Mouse (Mus musculus) midbrain, postnatal 0 days (tissue): ENCODE data around the gene Amotl2. TPM values are rescaled to one million over a fixed set of nuclear protein-coding genes. Genes with fewer than 3 reads are reported as not detected.

Experiments used
- ATAC-seq: fragments of 200-750 bp; cut with Nextera tagmentation; 2 replicates; pipeline ENCODE4 v1.8.0; 2017; ENCODE audit warnings: moderate number of reproducible peaks, mild to moderate bottlenecking, moderate TSS enrichment, moderate library complexity; ENCODE audit not compliant: low FRiP score
- DNase-seq: peaks from one replicate; pipeline ENCODE4 v3.0.0-alpha.2; 2015; ENCODE audit warnings: low spot score
- H3K27ac ChIP-seq: fragments of 300-500 bp; sonication (generic); 2 replicates; pipeline ENCODE4 v1.5.1; 2014; ENCODE audit warnings: low read depth, mild to moderate bottlenecking, low read length, mixed read lengths
- H3K27me3 ChIP-seq: fragments of 300-500 bp; sonication (generic); 2 replicates; pipeline ENCODE4 v1.6.1; 2014; ENCODE audit warnings: low read length, control low read depth, mixed read lengths; ENCODE audit not compliant: insufficient read depth
- H3K36me3 ChIP-seq: fragments of 300-500 bp; sonication (generic); 2 replicates; pipeline ENCODE4 v1.6.1; 2014; ENCODE audit warnings: low read length, control low read depth, mixed read lengths; ENCODE audit not compliant: insufficient read depth
- H3K4me1 ChIP-seq: fragments of 300-500 bp; sonication (generic); 2 replicates; pipeline ENCODE4 v1.6.1; 2014; ENCODE audit warnings: mild to moderate bottlenecking, control low read depth, antibody characterized with exemption, low read length, mixed read lengths; ENCODE audit not compliant: insufficient read depth
- H3K4me2 ChIP-seq: fragments of 300-500 bp; sonication (generic); 2 replicates; pipeline ENCODE4 v1.6.1; 2014; ENCODE audit warnings: low read depth, mild to moderate bottlenecking, low read length, mixed read lengths; ENCODE audit not compliant: poor library complexity, severe bottlenecking
- H3K4me3 ChIP-seq: fragments of 300-500 bp; sonication (generic); 2 replicates; pipeline ENCODE4 v1.5.1; 2014; ENCODE audit warnings: low read depth, mild to moderate bottlenecking, low read length, moderate library complexity
- H3K9ac ChIP-seq: fragments of 300-500 bp; sonication (generic); replicated peaks from 2 replicates; pipeline ENCODE4 v1.6.1; 2014; ENCODE audit warnings: mild to moderate bottlenecking, low read length, moderate library complexity, mixed read lengths; ENCODE audit not compliant: poor library complexity, severe bottlenecking
- H3K9me3 ChIP-seq: fragments of 300-500 bp; sonication (generic); 2 replicates; pipeline ENCODE4 v1.6.1; 2016; ENCODE audit warnings: low read length, control low read depth
- CTCF ChIP-seq: IDR thresholded peaks from 2 replicates; pipeline ENCODE4 v1.5.1; 2016; ENCODE audit warnings: antibody characterized with exemption, mild to moderate bottlenecking
- WGBS: fragments of 180-500 bp; shearing (Covaris S2); extraction: QIAGEN DNeasy Blood & Tissue Kit; methylation state at CpG from one replicate; pipeline ENCODE4 v1.1.7; 2014; 5-methylcytosine and 5-hydroxymethylcytosine counted together
- polyA plus RNA-seq: library from polyadenylated mRNA; unstranded; fragments of >200 nt; fragmentation: Nextera tagmentation; extraction: Ambion mirVana; gene quantifications from 2 replicates; pipeline ENCODE4 v1.2.1, GENCODE M21; 2015
- total RNA-seq: library from RNA; depleted of rRNA; stranded (reverse); fragments of >200 nt; gene quantifications from 2 replicates; pipeline ENCODE4 v1.2.3, GENCODE M21; 2014

The Amotl2 gene
- total and polyA plus RNA-seq, 2 experiments from 2014 or later, result 31.5 to 125 TPM

DNA sequence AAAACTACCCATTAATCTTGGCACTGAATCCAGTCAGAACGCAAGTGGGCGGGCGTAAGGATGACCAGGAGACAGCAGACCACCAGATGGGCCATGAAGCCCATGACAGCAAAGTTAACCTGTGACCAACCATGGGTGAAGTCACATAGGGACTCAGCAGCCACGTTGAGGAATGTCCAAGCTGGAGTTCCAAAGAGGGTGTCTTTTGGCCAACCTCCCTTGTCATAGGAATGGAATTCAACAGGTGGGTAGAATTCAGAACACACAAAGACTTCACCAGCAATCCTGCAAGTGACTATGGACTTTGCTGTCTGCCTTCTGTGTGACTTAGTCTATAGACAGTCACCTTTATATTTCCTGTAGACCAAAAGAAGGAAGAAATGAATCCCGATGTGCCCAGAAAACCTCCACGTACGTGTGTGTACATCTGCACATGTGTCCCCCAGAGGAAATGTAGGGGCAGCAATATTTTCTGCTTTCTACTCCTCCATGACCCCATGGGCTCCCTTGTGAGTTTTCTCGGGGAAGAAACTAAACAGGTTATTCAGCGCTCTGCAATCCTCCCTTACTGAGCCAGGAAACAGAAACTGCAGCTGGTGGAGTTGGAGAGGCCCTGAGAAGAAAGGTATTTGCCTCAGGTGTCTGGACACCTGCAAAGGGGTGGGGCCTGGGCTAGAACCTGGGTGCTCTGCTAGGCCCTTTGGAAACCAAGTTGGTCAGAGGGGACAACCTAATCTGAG lies 17.7 kb downstream of the Amotl2 start:
- ATAC-seq, result no peak
- TF ChIP-seq CTCF, result no peak
- WGBS, result 83% methylated on average over 9 of the region's 9 CpGs
- H3K4me1 ChIP-seq, result 0 out of 2 replicates have a peak, but pooled peaks cover 2% of the 10 kb centered on the region
- peaks cover 42% of the 10 kb centered on the region for H3K36me3 ChIP-seq
- no peak overlapping the region for H3K9ac ChIP-seq
- H3K27ac ChIP-seq, result no peak overlapping the region
- H3K4me2 ChIP-seq, result no peak overlapping the region
- H3K27me3 ChIP-seq, result no peaks in the 10 kb centered on the region
- DNase-seq, result no peak
- H3K9me3 ChIP-seq, result no peaks in the 10 kb centered on the region
- H3K4me3 ChIP-seq, result no peak overlapping the region

GRCm38 (mm10) chr9:102734739-102735075 lies 18.2 kb downstream of the Amotl2 start:
- Histone ChIP-seq H3K27ac (no peak overlapping the region), H3K36me3 (peaks cover 38% of the 10 kb centered on the region), H3K27me3 (no peaks in the 10 kb centered on the region), H3K4me1 (0 out of 2 replicates have a peak, but pooled peaks cover 2% of the 10 kb centered on the region), H3K4me2 (no peak overlapping the region), H3K9ac (no peak overlapping the region), H3K9me3 (no peaks in the 10 kb centered on the region), H3K4me3 (no peak overlapping the region)
- DNase-seq (no peak), ATAC-seq (no peak)
- TF ChIP-seq CTCF, result no peak
- WGBS, result 70% methylated on average over 1 of the region's 1 CpGs

- H3K36me3 ChIP-seq, result peaks cover 33% of the 10 kb centered on the region
- no peaks in the 10 kb centered on the region for H3K9me3 ChIP-seq
- H3K27ac ChIP-seq, result no peak overlapping the region
- H3K9ac ChIP-seq, result no peak overlapping the region
- H3K4me3 ChIP-seq, result no peak overlapping the region
- TF ChIP-seq CTCF, result no peak
- H3K4me2 ChIP-seq, result no peak overlapping the region
- 0 out of 2 replicates have a peak, but pooled peaks cover 2% of the 10 kb centered on the region for H3K4me1 ChIP-seq
- ATAC-seq (no peak), DNase-seq (no peak)
- 92% methylated on average over 3 of the region's 3 CpGs for WGBS
- no peaks in the 10 kb centered on the region for H3K27me3 ChIP-seq
Measured at GRCm38 (mm10) chr9:102735231-102735630, 18.8 kb downstream of the Amotl2 start.

DNA sequence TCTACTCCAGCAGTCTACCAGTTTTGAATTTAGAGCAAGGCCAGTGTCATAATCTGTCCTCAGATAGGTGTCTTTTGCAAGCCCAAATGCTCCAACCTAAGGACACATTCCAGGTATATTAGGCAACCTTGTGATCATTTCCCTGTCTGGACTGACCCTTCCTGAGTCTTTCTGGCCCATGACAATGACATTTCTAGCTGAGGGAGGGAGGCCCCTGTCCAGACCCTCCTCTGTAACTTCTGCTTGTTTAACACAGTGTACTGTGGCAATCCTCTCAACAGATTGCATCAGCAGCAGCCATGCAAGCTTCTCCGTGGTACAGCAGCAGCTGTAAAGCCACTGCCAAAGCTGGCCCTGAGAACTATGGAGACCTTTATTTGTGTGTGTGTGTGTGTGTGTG lies 19.5 kb downstream of the Amotl2 start:
- Histone ChIP-seq H3K27ac (no peak overlapping the region), H3K4me3 (no peak overlapping the region), H3K36me3 (peaks cover 26% of the 10 kb centered on the region), H3K4me2 (no peak overlapping the region), H3K9me3 (no peaks in the 10 kb centered on the region), H3K27me3 (no peaks in the 10 kb centered on the region), H3K9ac (no peak overlapping the region), H3K4me1 (0 out of 2 replicates have a peak, but pooled peaks cover 2% of the 10 kb centered on the region)
- 73% methylated on average over 1 of the region's 1 CpGs for WGBS
- TF ChIP-seq CTCF, result no peak
- ATAC-seq (no peak), DNase-seq (no peak)

DNA sequence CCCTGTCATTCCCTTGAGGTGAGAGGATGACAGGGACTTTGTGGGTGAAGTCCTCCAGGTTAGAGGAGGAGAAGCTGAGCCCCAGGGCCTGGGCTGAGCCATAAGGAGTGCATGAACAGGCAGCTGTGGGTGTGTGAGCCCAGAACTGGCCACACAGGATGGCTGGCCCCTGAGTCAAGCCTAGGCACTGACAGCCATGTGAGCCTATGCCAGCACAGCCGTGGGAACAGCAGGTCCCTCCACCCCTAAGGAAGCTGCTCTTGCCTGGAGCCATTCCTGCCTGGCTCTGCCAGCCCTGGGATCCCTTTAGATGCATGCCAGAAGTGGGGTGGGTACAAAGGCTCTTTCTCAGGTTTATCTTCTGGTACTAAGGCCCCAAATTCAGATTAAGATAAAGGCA lies 20.9 kb downstream of the Amotl2 start:
- Histone ChIP-seq H3K4me1 (no peaks in the 10 kb centered on the region), H3K9me3 (no peaks in the 10 kb centered on the region), H3K27ac (no peak overlapping the region), H3K27me3 (no peaks in the 10 kb centered on the region), H3K4me3 (no peak overlapping the region), H3K9ac (no peak overlapping the region), H3K36me3 (peaks cover 12% of the 10 kb centered on the region), H3K4me2 (no peak overlapping the region)
- TF ChIP-seq CTCF, result no peak
- DNase-seq, result no peak
- 33% methylated on average over 1 of the region's 1 CpGs for WGBS
- no peak for ATAC-seq

GRCm38 (mm10) chr9:102746753-102747152 lies 30.3 kb downstream of the Amotl2 start:
- ATAC-seq, result no peak
- H3K9ac ChIP-seq, result no peak overlapping the region
- DNase-seq, result no peak
- no peaks in the 10 kb centered on the region for H3K27me3 ChIP-seq
- H3K27ac ChIP-seq, result no peak overlapping the region
- H3K9me3 ChIP-seq, result no peaks in the 10 kb centered on the region
- no peaks in the 10 kb centered on the region for H3K36me3 ChIP-seq
- no peak for TF ChIP-seq CTCF
- 72% methylated on average over 5 of the region's 5 CpGs for WGBS
- no peaks in the 10 kb centered on the region for H3K4me1 ChIP-seq
- H3K4me2 ChIP-seq, result no peak overlapping the region
- H3K4me3 ChIP-seq, result no peak overlapping the region
